Mouse (Mus musculus) CH12.LX (cell line): ENCODE results near the gene Hoxa10.

Experiments
- CTCF ChIP-seq, 2 experiments: IDR thresholded peaks in 1 of 2; conservative IDR thresholded peaks in 1 of 2; 2 replicates each; pipeline ENCODE4 v1.5.1; 2011 to 2012; ENCODE audit warnings: low read depth in 2 of 2, low read length in 2 of 2, improper control_type of control experiment in 1 of 2, inconsistent platforms in 1 of 2, mild to moderate bottlenecking in 1 of 2, moderate library complexity in 1 of 2
- EP300 ChIP-seq: IDR thresholded peaks from 2 replicates; pipeline ENCODE4 v1.6.1; 2011; ENCODE audit warnings: low read length, improper control_type of control experiment
- GABPA ChIP-seq: IDR thresholded peaks from 2 replicates; pipeline ENCODE4 v1.6.1; 2012; ENCODE audit warnings: low read depth, low read length, improper control_type of control experiment, inconsistent platforms; ENCODE audit not compliant: insufficient replicate concordance
- MAX ChIP-seq: IDR thresholded peaks from 2 replicates; pipeline ENCODE4 v1.6.1; 2011; ENCODE audit warnings: low read length, improper control_type of control experiment
- MAZ ChIP-seq: IDR thresholded peaks from 2 replicates; pipeline ENCODE4 v1.6.1; 2012; ENCODE audit warnings: low read depth, mild to moderate bottlenecking, inconsistent platforms, low read length, improper control_type of control experiment, moderate library complexity
- MYC ChIP-seq: IDR thresholded peaks from 2 replicates; pipeline ENCODE4 v1.6.1; 2011; ENCODE audit warnings: low read depth, mild to moderate bottlenecking, improper control_type of control experiment, low read length
- POLR2A ChIP-seq: IDR thresholded peaks from 2 replicates; pipeline ENCODE4 v1.6.1; 2011; ENCODE audit warnings: low read depth, mild to moderate bottlenecking, improper control_type of control experiment, low read length
- POLR2AphosphoS2 ChIP-seq: IDR thresholded peaks from 2 replicates; pipeline ENCODE4 v1.6.1; 2011; ENCODE audit warnings: low read depth, low read length, improper control_type of control experiment
- USF2 ChIP-seq: conservative IDR thresholded peaks from 2 replicates; pipeline ENCODE4 v1.6.1; 2011; ENCODE audit warnings: low read depth, low read length, improper control_type of control experiment
- ZKSCAN1 ChIP-seq: IDR thresholded peaks from 2 replicates; pipeline ENCODE4 v1.6.1; 2012; ENCODE audit warnings: low read depth, inconsistent platforms, low read length, improper control_type of control experiment, borderline replicate concordance
- ZNF384 ChIP-seq: IDR thresholded peaks from 2 replicates; pipeline ENCODE4 v1.6.1; 2012; ENCODE audit warnings: low read depth, low read length, improper control_type of control experiment, inconsistent platforms

- TF ChIP-seq CTCF (conservative IDR thresholded peaks at IDR 0.05 in 1 of 2, IDR thresholded peaks at IDR 0.05 in 1 of 2; ENCODE audit: low read depth in 2 of 2, low read length in 2 of 2) (no peak), USF2 (no peak), POLR2AphosphoS2 (no peak), MAZ (no peak), MAX (no peak), EP300 (no peak), GABPA (no peak), POLR2A (no peak), ZNF384 (no peak), MYC (no peak), ZKSCAN1 (no peak)
Observed at GRCm38 (mm10) chr6:52218643-52219215, 21.9 kb downstream of the Hoxa10 start.
